Mouse (Mus musculus) midbrain, embryonic 11.5 days (tissue): Measurements from ENCODE around the gene Cyren. TPM values are rescaled to one million over a fixed set of nuclear protein-coding genes. Genes with fewer than 3 reads are reported as not detected.

Experiments used
- polyA plus RNA-seq: library from polyadenylated mRNA; unstranded; fragments of >200 nt; fragmentation: Nextera tagmentation; extraction: Ambion mirVana; gene quantifications from 2 replicates; pipeline ENCODE4 v1.2.1, GENCODE M21; 2014

The Cyren gene
- polyA plus RNA-seq, 1 experiment from 2014 or later = 11.8 TPM

Other genes with a start within 250 kb of the Cyren start
- gene Agbl3, start 97.6 kb downstream of the Cyren start, polyA plus RNA-seq = 5.7 and 6.1 TPM in 2 replicates
- gene Tmem140, start 14.9 kb downstream of the Cyren start, polyA plus RNA-seq = 1.00 and 1.3 TPM in 2 replicates
- 9.8 and 10.4 TPM in 2 replicates for gene Wdr91, start 32.8 kb upstream of the Cyren start, polyA plus RNA-seq
- gene Stra8, start 42.1 kb upstream of the Cyren start, polyA plus RNA-seq = not detected in 2 replicates
- gene Slc23a4, start 110.3 kb upstream of the Cyren start, polyA plus RNA-seq = 0.34 and 0.36 TPM in 2 replicates